Mouse (Mus musculus): ENCODE results near the gene Ascl2.

Ascl2 gene

DNA sequence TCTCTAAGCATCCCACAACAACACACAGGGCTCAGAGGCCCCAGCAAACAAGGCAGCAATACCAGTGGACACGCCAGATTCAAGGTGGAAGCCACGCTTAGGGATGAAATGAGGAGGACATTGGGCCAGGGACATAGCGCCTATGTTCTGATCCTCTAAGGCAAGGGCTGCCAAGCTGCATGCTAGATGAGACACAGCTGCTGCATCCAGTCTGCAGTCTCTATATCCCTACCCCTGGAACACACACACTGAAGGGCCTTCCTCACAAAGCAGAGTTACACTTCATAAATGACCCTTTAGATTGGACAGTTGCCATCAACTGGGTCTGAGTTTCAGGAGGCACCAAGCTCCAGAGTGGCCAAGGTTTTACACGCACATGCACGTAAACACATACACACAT lies 51.4 kb downstream of the Ascl2 start:
- DNase-seq (ENCODE audit: low spot score in 2 of 2) = no peak
